Mouse (Mus musculus) kidney, postnatal 10 days (tissue): Measurements from ENCODE around the gene Kti12.

Experiments
- DNase-seq: peaks from one replicate; pipeline ENCODE4 v3.0.0; 2021; ENCODE audit warnings: mixed read lengths

Gene Kti12

GRCm38 (mm10) chr4:108873746-108874145 lies 26.2 kb downstream of the Kti12 start:
- DNase-seq = no peak

GRCm38 (mm10) chr4:108877901-108878300 lies 30.3 kb downstream of the Kti12 start:
- no peak for DNase-seq

GRCm38 (mm10) chr4:108878963-108879822 lies 31.6 kb downstream of the Kti12 start, which contains the start of gene Rab3b:
TSS of gene Rab3b (plus strand) at chr4:108879063.
- DNase-seq = peak; percentile 76

- DNase-seq = no peak
Observed at GRCm38 (mm10) chr4:108883815-108884214, 36.2 kb downstream of the Kti12 start.

GRCm38 (mm10) chr4:108887456-108887855 lies 39.9 kb downstream of the Kti12 start:
- no peak for DNase-seq

GRCm38 (mm10) chr4:108890876-108891275 lies 43.3 kb downstream of the Kti12 start:
- DNase-seq = no peak
